Comparison of ENCODE assay signal across 3 mouse cellular contexts in the genomic region with DNA sequence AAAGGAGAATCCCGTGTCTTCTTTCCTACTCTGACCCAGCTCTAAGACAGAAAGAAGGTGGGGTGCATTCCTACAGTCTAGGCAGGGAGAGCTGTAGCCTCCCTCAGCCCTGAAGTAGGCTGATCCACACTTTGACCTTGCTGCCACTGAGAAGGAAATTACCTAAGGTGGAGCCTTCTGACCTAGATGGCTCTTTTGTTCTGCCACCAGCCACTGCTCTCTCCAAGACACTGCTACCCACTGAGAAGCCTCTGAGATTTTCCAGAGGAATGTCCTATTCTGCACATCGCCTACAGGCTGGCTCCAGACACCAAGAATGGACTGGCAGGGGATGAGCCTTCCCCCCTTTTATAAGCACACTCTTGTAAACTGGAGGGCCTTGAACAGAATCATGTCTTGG.
DNase-seq lines count a peak whose midpoint lies in the region.

No protein-coding gene starts in this region.

- DNase-seq in ES-CJ7 (ENCODE audit: low read depth, low spot score) (peak; percentile 67), R1 (ENCODE audit: low read depth, low spot score) (peak; percentile 69), ZHBTc4 (ENCODE audit: low read depth, low spot score) (peak; percentile 79)
